Mouse (Mus musculus): ENCODE measurements around the gene Nhlh1.

DNA sequence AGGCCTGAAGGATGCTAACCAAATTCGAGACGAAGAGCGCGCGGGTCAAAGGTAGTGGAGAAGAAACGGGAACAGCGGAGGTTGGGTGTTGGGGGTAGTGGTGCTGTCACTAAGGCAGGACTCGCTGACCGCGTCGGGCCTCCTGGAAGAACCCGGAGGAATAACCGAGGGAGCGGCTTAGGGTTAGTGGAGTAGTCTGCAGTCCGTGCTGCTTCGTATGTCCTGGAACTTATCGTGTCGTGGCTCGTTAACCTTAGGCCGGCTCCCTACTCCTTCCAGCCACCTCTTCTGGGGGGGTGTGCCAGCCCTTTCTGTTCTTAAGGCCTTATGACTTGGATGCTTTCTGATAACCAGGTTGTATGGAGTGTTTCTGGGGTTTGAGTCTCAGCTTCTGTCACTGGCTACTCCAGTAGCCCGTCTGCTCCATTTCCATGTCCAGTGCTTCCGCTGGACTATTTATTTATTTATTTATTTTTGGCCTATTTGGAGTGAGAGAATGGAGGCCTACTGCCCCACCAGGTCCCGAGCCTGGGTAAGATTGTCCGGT is 25.6 kb upstream of the Nhlh1 start:
- no peak for TF ChIP-seq TCF12 (IDR thresholded peaks at IDR 0.05; ENCODE audit: insufficient read depth, poor library complexity, severe bottlenecking)
- TF ChIP-seq TCF3 (IDR thresholded peaks at IDR 0.05; ENCODE audit: insufficient read length, low read depth) = no peak
- TF ChIP-seq SRF (IDR thresholded peaks at IDR 0.05; ENCODE audit: control insufficient read depth, insufficient read length, low read depth) = no peak

Measured in myocyte (in vitro differentiated cells).